Mouse (Mus musculus) cortical plate, adult 2 months (tissue): Measurements from ENCODE around the gene Upb1.

Source experiments
- CTCF ChIP-seq: fragments of 200-500 bp; IDR thresholded peaks from 2 replicates; pipeline ENCODE4 v1.5.1; 2011; ENCODE audit warnings: mild to moderate bottlenecking, control low read depth, low read length; ENCODE audit not compliant: insufficient read depth; ENCODE audit errors: extremely low read depth
- POLR2A ChIP-seq: fragments of 200-500 bp; IDR thresholded peaks from 2 replicates; pipeline ENCODE4 v1.6.1; 2011; ENCODE audit warnings: mild to moderate bottlenecking, low read length, control low read depth; ENCODE audit not compliant: insufficient read depth; ENCODE audit errors: extremely low read depth

DNA sequence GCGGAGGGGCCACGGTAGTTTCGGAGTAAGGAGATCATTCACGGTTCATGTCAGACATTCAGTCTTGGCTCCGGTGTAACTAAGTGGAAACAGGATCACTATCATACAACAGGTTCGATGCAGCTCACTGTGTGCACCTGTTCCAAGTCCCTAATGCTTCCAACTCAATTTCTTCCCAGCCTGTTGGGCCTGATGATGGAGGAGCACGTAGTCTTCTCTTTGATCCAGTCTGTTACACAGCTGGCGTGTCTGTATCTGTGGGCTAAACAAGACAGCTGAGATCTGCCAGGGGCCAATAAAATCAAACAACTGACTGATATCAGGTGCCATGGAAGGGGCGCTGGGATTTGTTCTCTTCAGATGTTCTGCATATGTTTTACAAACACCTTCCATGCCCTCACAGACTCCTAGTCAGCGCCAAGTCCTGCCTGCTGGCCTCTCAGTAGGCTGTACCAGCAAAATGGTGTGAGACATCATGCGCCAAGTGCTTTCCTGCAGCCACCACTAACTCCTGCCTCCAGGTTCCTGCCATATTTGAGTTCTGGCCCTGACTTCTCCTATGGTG, 82.1 kb downstream of the Upb1 start:
- TF ChIP-seq CTCF (no peak), POLR2A (no peak)
